Mouse (Mus musculus) neural tube, embryonic 15.5 days (tissue): ENCODE results near the gene Prpf38b. TPM values are rescaled to one million over a fixed set of nuclear protein-coding genes. Genes with fewer than 3 reads are reported as not detected.
"Not testable (repeated sequence)": the region's sequence is repeated elsewhere in the genome, so short reads cannot be mapped to it uniquely, and the experiment has no call there.

Experiments used
- ATAC-seq: fragments of 200-750 bp; cut with Nextera tagmentation; 2 replicates; pipeline ENCODE4 v1.8.0; 2017; ENCODE audit warnings: mild to moderate bottlenecking, moderate TSS enrichment, moderate library complexity; ENCODE audit not compliant: low FRiP score
- H3K27ac ChIP-seq: fragments of 300-500 bp; sonication (generic); replicated peaks from 2 replicates; pipeline ENCODE4 v1.5.1; 2015; ENCODE audit warnings: mild to moderate bottlenecking, inconsistent platforms
- H3K27me3 ChIP-seq: fragments of 300-500 bp; sonication (generic); replicated peaks from 2 replicates; pipeline ENCODE4 v1.6.1; 2015; ENCODE audit warnings: inconsistent platforms
- H3K36me3 ChIP-seq: fragments of 300-500 bp; sonication (generic); 2 replicates; pipeline ENCODE4 v1.6.1; 2015; ENCODE audit warnings: inconsistent platforms
- H3K4me1 ChIP-seq: fragments of 300-500 bp; sonication (generic); 2 replicates; pipeline ENCODE4 v1.6.1; 2015; ENCODE audit warnings: inconsistent platforms
- H3K4me2 ChIP-seq: fragments of 300-500 bp; sonication (generic); 2 replicates; pipeline ENCODE4 v1.6.1; 2015; ENCODE audit warnings: inconsistent platforms, mild to moderate bottlenecking, moderate library complexity
- H3K4me3 ChIP-seq: fragments of 300-500 bp; sonication (generic); replicated peaks from 2 replicates; pipeline ENCODE4 v1.5.1; 2015; ENCODE audit warnings: mild to moderate bottlenecking, inconsistent platforms
- H3K9ac ChIP-seq: fragments of 300-500 bp; sonication (generic); replicated peaks from 2 replicates; pipeline ENCODE4 v1.6.1; 2015; ENCODE audit warnings: mild to moderate bottlenecking, inconsistent platforms
- H3K9me3 ChIP-seq: fragments of 300-500 bp; sonication (generic); replicated peaks from 2 replicates; pipeline ENCODE4 v1.6.1; 2016; ENCODE audit warnings: inconsistent platforms
- WGBS: fragments of 180-500 bp; shearing (Covaris S2); methylation state at CpG from one replicate; pipeline ENCODE4 v1.1.7; 2015; ENCODE audit warnings: mixed read lengths; 5-methylcytosine and 5-hydroxymethylcytosine counted together
- polyA plus RNA-seq: library from polyadenylated mRNA; unstranded; fragments of >200 nt; fragmentation: Nextera tagmentation; extraction: Ambion mirVana; gene quantifications from 2 replicates; pipeline ENCODE4 v1.2.1, GENCODE M21; 2015

Prpf38b gene
- polyA plus RNA-seq, 1 experiment from 2014 or later: 50.4 TPM

- Histone ChIP-seq H3K4me2 (no peak overlapping the region), H3K36me3 (no peaks in the 10 kb centered on the region), H3K9ac (no peak overlapping the region), H3K27me3 (no peaks in the 10 kb centered on the region), H3K27ac (no peak overlapping the region), H3K9me3 (no peaks in the 10 kb centered on the region), H3K4me3 (no peak overlapping the region), H3K4me1 (peaks cover 19% of the 10 kb centered on the region)
- WGBS: 70% methylated on average over 5 of the region's 5 CpGs
- no peak for ATAC-seq
Observed at GRCm38 (mm10) chr3:108879836-108880435, 31.6 kb downstream of the Prpf38b start.

DNA sequence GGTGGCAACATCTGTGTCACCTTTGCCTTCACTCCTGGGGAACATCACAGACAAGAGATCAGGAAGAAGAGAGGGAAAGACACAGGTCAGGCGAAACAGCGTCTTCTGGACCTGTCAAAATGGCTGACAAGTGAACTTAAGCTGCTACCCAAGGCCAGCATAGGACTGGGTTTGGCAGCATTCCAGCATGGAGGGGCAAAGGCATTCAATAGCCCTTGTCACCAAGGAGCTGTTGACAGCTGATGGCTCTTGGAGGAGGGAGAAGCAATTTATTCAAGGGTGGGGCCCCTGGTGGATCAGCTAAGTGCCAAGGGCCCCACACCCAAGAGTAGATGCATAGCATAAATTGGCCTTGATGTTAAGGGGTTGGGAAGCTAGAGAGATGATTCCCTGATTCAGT is 32.4 kb downstream of the Prpf38b start:
- ATAC-seq: no peak
- 88% methylated on average over 2 of the region's 2 CpGs for WGBS
- Histone ChIP-seq H3K4me3 (no peak overlapping the region), H3K4me1 (peaks cover 16% of the 10 kb centered on the region), H3K27ac (no peak overlapping the region), H3K9me3 (no peaks in the 10 kb centered on the region), H3K36me3 (no peaks in the 10 kb centered on the region), H3K4me2 (no peak overlapping the region), H3K9ac (no peak overlapping the region), H3K27me3 (no peaks in the 10 kb centered on the region)

- H3K36me3 ChIP-seq: no peaks in the 10 kb centered on the region
- H3K9ac ChIP-seq: no peak overlapping the region
- no peak overlapping the region for H3K27ac ChIP-seq
- H3K9me3 ChIP-seq: no peaks in the 10 kb centered on the region
- no peak overlapping the region for H3K4me2 ChIP-seq
- ATAC-seq: no peak
- no peaks in the 10 kb centered on the region for H3K27me3 ChIP-seq
- no peak overlapping the region for H3K4me3 ChIP-seq
- WGBS: 85% methylated on average over 6 of the region's 6 CpGs
- no peaks in the 10 kb centered on the region for H3K4me1 ChIP-seq
Observed at GRCm38 (mm10) chr3:108870631-108871030, 40.9 kb downstream of the Prpf38b start.

DNA sequence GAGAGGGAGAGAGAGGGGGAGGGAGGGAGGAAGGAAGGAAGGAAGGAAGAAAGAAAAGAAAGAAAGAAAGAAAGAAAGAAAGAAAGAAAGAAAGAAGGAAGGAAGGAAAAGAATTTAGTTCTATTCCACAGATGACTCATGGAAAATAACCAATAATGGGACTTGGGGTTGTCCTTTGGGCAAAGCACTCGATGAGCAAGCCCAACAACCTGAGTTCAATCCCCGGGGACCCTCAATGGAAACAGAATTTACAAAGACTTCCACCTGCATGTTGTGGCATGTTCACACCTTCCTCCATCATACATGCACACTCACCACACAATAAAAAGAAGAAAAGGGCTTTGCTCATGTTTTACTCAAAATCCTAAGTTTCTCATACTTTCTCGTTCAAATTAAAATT is 44.1 kb downstream of the Prpf38b start:
- no peaks in the 10 kb centered on the region for H3K4me1 ChIP-seq
- H3K9me3 ChIP-seq: no peaks in the 10 kb centered on the region
- no peak overlapping the region for H3K4me3 ChIP-seq
- H3K9ac ChIP-seq: no peak overlapping the region
- no peaks in the 10 kb centered on the region for H3K27me3 ChIP-seq
- H3K4me2 ChIP-seq: no peak overlapping the region
- no peak overlapping the region for H3K27ac ChIP-seq
- 91% methylated on average over 3 of the region's 3 CpGs for WGBS
- no peaks in the 10 kb centered on the region for H3K36me3 ChIP-seq
- ATAC-seq: no peak

DNA sequence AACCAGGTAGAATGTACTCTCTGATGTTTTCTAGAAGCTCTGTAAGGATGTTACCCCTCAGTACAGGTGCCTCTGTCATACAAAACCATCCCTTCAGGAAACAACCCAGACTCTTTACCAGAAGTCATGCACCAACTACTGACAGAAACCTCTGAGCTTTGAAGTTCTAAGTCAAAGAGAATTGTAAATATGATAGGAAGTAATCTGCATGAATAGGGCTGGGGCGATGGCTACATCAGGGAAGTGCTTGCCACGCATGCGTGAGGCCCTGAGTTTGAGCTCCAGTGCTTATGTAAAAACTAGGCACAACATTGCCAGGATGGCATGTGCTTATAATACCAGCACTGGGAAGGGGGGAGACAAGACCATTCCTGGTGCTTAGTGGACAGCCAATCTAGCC is 45.9 kb downstream of the Prpf38b start:
- Histone ChIP-seq H3K27ac (no peak overlapping the region), H3K9ac (no peak overlapping the region), H3K4me2 (no peak overlapping the region), H3K27me3 (no peaks in the 10 kb centered on the region), H3K4me1 (no peaks in the 10 kb centered on the region), H3K4me3 (no peak overlapping the region), H3K9me3 (no peaks in the 10 kb centered on the region), H3K36me3 (no peaks in the 10 kb centered on the region)
- ATAC-seq: no peak
- 88% methylated on average over 3 of the region's 3 CpGs for WGBS

DNA sequence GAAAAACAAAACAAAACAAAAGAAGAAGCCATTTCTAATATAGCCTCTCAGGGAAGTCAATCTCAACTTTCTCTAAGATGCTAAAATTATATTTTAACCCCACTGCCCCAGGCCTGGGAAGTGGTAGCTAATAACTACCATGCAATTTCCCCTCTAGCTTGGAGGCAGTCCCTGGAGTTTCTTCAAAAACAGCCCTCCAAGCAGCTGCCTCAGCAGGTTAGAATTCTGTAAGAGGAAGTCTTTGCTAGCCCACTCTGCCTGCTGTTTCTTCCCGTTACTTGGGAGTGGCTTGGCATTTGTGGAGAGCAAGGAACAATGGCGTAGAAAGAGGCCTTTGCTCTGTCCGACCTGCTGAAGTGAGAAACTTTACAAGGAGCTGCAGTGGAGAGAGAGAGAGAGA is 46.4 kb downstream of the Prpf38b start:
- no peaks in the 10 kb centered on the region for H3K4me1 ChIP-seq
- no peak overlapping the region for H3K4me3 ChIP-seq
- no peaks in the 10 kb centered on the region for H3K27me3 ChIP-seq
- no peaks in the 10 kb centered on the region for H3K9me3 ChIP-seq
- no peak for ATAC-seq
- H3K9ac ChIP-seq: no peak overlapping the region
- H3K4me2 ChIP-seq: no peak overlapping the region
- H3K27ac ChIP-seq: no peak overlapping the region
- WGBS: 47% methylated on average over 3 of the region's 3 CpGs
- H3K36me3 ChIP-seq: no peaks in the 10 kb centered on the region

- H3K9me3 ChIP-seq: no peaks in the 10 kb centered on the region
- 86% methylated on average over 10 of the region's 10 CpGs for WGBS
- H3K9ac ChIP-seq: no peak overlapping the region
- H3K4me2 ChIP-seq: no peak overlapping the region
- H3K36me3 ChIP-seq: no peaks in the 10 kb centered on the region
- no peaks in the 10 kb centered on the region for H3K27me3 ChIP-seq
- H3K4me1 ChIP-seq: peaks cover 5% of the 10 kb centered on the region
- ATAC-seq: no peak
- no peak overlapping the region for H3K4me3 ChIP-seq
- H3K27ac ChIP-seq: no peak overlapping the region
Observed at GRCm38 (mm10) chr3:108863091-108863490, 48.4 kb downstream of the Prpf38b start.

- H3K27me3 ChIP-seq, H3K4me2 ChIP-seq, H3K9me3 ChIP-seq, H3K36me3 ChIP-seq, H3K4me1 ChIP-seq, ATAC-seq, H3K9ac ChIP-seq, H3K4me3 ChIP-seq, H3K27ac ChIP-seq: not testable (repeated sequence)
- WGBS: 96% methylated on average over 4 of the region's 4 CpGs
Observed at GRCm38 (mm10) chr3:108862282-108862681, 49.2 kb downstream of the Prpf38b start.

GRCm38 (mm10) chr3:108860786-108861185 is 50.7 kb downstream of the Prpf38b start:
- WGBS: 69% methylated on average over 2 of the region's 2 CpGs
- no peak for ATAC-seq

GRCm38 (mm10) chr3:108858231-108858770 is 53.2 kb downstream of the Prpf38b start:
- no peaks in the 10 kb centered on the region for H3K36me3 ChIP-seq
- no peaks in the 10 kb centered on the region for H3K27me3 ChIP-seq
- peak; percentile 70 for ATAC-seq
- peaks cover 20% of the 10 kb centered on the region for H3K4me1 ChIP-seq
- peak overlapping the region; percentile 54; the same call in 1 of the 2 replicates for H3K27ac ChIP-seq
- no peaks in the 10 kb centered on the region for H3K9me3 ChIP-seq
- H3K9ac ChIP-seq: no peak overlapping the region
- no peak overlapping the region for H3K4me3 ChIP-seq
- H3K4me2 ChIP-seq: peak overlapping the region; percentile 20
- 22% methylated on average over 7 of the region's 7 CpGs for WGBS

More at GRCm38 (mm10) chr3:108860786-108861185, 50.7 kb downstream of the Prpf38b start:
- no peak overlapping the region for H3K27ac ChIP-seq
- no peak overlapping the region for H3K4me3 ChIP-seq
- H3K9me3 ChIP-seq: no peaks in the 10 kb centered on the region
- no peak overlapping the region for H3K4me2 ChIP-seq
- no peaks in the 10 kb centered on the region for H3K27me3 ChIP-seq
- no peak overlapping the region for H3K9ac ChIP-seq
- no peaks in the 10 kb centered on the region for H3K36me3 ChIP-seq
- peaks cover 12% of the 10 kb centered on the region for H3K4me1 ChIP-seq

DNA sequence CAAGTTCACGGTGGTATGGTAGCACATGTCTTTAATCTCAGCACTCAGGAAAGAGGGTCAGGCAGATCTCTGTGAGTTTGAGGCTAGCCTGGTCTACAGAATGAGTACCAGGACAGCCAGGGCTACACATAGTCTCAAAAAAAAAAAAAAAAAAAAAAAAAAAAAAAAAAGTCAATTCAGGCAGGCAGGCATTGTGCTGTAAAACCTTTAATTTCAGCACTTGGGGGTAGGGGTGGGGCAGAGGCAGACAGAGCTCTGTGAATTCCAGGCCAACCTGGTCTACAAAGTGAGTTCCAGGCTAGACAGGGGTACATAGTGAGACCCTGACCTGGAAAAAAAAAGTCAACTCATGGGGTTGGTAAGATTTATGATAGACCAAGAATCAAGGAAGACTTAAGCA is 53.8 kb downstream of the Prpf38b start:
- no peaks in the 10 kb centered on the region for H3K36me3 ChIP-seq
- ATAC-seq: no peak; the same call in 1 of the 2 replicates
- 89% methylated on average over 1 of the region's 1 CpGs for WGBS
- H3K9me3 ChIP-seq: no peaks in the 10 kb centered on the region
- no peak overlapping the region for H3K9ac ChIP-seq
- H3K4me1 ChIP-seq: peaks cover 20% of the 10 kb centered on the region
- no peak overlapping the region for H3K4me3 ChIP-seq
- no peaks in the 10 kb centered on the region for H3K27me3 ChIP-seq
- H3K27ac ChIP-seq: peak overlapping the region; percentile 54; the same call in 1 of the 2 replicates
- H3K4me2 ChIP-seq: peak overlapping the region; percentile 20; the same call in 1 of the 2 replicates

- WGBS: 24% methylated on average over 3 of the region's 3 CpGs
Observed at GRCm38 (mm10) chr3:108857124-108857470, 54.4 kb downstream of the Prpf38b start.

More at GRCm38 (mm10) chr3:108857124-108857470, 54.4 kb downstream of the Prpf38b start:
- H3K36me3 ChIP-seq: no peaks in the 10 kb centered on the region
- ATAC-seq: no peak
- H3K9ac ChIP-seq: no peak overlapping the region
- no peaks in the 10 kb centered on the region for H3K27me3 ChIP-seq
- H3K4me3 ChIP-seq: no peak overlapping the region
- H3K4me1 ChIP-seq: peaks cover 23% of the 10 kb centered on the region
- H3K9me3 ChIP-seq: no peaks in the 10 kb centered on the region
- no peak overlapping the region for H3K4me2 ChIP-seq
- H3K27ac ChIP-seq: no peak overlapping the region
